Mouse (Mus musculus) adrenal gland, adult 8-10 months (tissue): Measurements from ENCODE around the gene Smok2a. TPM values are rescaled to one million over a fixed set of nuclear protein-coding genes. Genes with fewer than 3 reads are reported as not detected.
"Not testable (repeated sequence)": the region's sequence is repeated elsewhere in the genome, so short reads cannot be mapped to it uniquely, and the experiment has no call there.

Experiments
- DNase-seq: peaks from one replicate; pipeline ENCODE4 v3.0.0; 2022
- total RNA-seq, 4 experiments: library from RNA; stranded (reverse); gene quantifications; 2 replicates each; pipeline ENCODE4 v1.2.4; 2022

Gene Smok2a
- total RNA-seq, 4 experiments from 2014 or later: not detected

- DNase-seq: no peak
These were observed 5.4 kb upstream of the Smok2a start for GRCm38 (mm10) chr17:13215595-13215994.

GRCm38 (mm10) chr17:13221921-13222320 is 933 bp downstream of the Smok2a start:
- DNase-seq: not testable (repeated sequence)

GRCm38 (mm10) chr17:13229957-13230356 is 9.0 kb downstream of the Smok2a start, which contains the start of gene Smok2b:
Gene Smok2b (plus strand): TSS chr17:13230257.
- not testable (repeated sequence) for DNase-seq

GRCm38 (mm10) chr17:13239461-13239860 is 18.5 kb downstream of the Smok2a start:
- not testable (repeated sequence) for DNase-seq

- not testable (repeated sequence) for DNase-seq
These were observed 20.1 kb downstream of the Smok2a start for GRCm38 (mm10) chr17:13240807-13241727.

- DNase-seq: not testable (repeated sequence)
These were observed 33.8 kb downstream of the Smok2a start for GRCm38 (mm10) chr17:13254786-13255185.

Other genes with a start within 250 kb of the Smok2a start
- gene Wtap, start 227.0 kb upstream of the Smok2a start, total RNA-seq: 10 to 100 TPM; 56.8 to 69.3 (median 63.1) TPM
- gene Sod2, start 214.3 kb upstream of the Smok2a start, total RNA-seq: 100 to 1,000 TPM; 251 to 373 (median 320) TPM
- under 1 TPM in 3 of 4 experiments, not detected in 1; 0.51 to 0.92 (median 0.63) TPM for gene Gpr31b, start 168.9 kb upstream of the Smok2a start, total RNA-seq
- gene Tcp10b, start 160.1 kb upstream of the Smok2a start, total RNA-seq: 1 to 10 TPM in 2 of 4 experiments, under 1 TPM in 2; 0.61 to 2.7 (median 1.1) TPM
- under 1 TPM in 3 of 4 experiments, not detected in 1; 0.27 to 0.49 (median 0.44) TPM for gene Unc93a, start 89.4 kb upstream of the Smok2a start, total RNA-seq
- gene Smok2b, start 9.1 kb downstream of the Smok2a start, total RNA-seq: not detected
- under 1 TPM in 1 of 4 experiments, not detected in 3; 0.25 TPM for gene Tcp10c, start 133.4 kb downstream of the Smok2a start, total RNA-seq